Mouse (Mus musculus) heart, postnatal 0 days (tissue): Measurements from ENCODE around the gene Hlf.

ENCODE experiments used
- CTCF ChIP-seq: IDR thresholded peaks from 2 replicates; pipeline ENCODE4 v1.5.1; 2016; ENCODE audit warnings: antibody characterized with exemption, control low read depth, low read depth
- EP300 ChIP-seq: IDR thresholded peaks from 2 replicates; pipeline ENCODE4 v1.6.1; 2016; ENCODE audit warnings: antibody characterized with exemption, low read depth

DNA sequence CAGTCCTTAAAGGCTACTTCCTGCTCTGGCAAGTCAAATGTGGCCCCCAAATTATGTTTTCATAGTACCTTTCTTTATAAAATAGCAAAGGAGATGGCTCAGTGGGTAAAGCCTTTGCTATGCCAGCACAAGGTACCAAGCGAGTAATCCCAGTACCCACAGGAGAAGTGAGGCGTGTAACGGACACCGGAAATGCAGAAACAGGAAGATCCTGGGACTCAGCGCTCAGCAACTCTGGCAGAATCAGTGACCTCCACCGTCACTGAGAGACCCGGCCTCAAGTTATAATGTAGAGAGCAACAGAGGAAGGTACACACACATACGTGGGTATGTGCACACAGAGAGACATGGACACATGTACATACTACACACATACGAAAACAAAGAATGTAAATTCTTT is 14.3 kb downstream of the Hlf start:
- TF ChIP-seq CTCF: no peak
- TF ChIP-seq EP300: no peak
